Mouse (Mus musculus) neural tube, embryonic 12.5 days (tissue): Measurements from ENCODE around the gene Ncf4. TPM values are rescaled to one million over a fixed set of nuclear protein-coding genes. Genes with fewer than 3 reads are reported as not detected.

ENCODE experiments used
- ATAC-seq: fragments of 200-750 bp; cut with Nextera tagmentation; 2 replicates; pipeline ENCODE4 v1.8.0; 2017; ENCODE audit warnings: low read depth, mild to moderate bottlenecking, moderate TSS enrichment, moderate library complexity; ENCODE audit not compliant: low FRiP score
- H3K27ac ChIP-seq: fragments of 300-500 bp; sonication (generic); 2 replicates; pipeline ENCODE4 v1.5.1; 2016
- H3K27me3 ChIP-seq: fragments of 300-500 bp; sonication (generic); replicated peaks from 2 replicates; pipeline ENCODE4 v1.6.1; 2016; ENCODE audit warnings: mild to moderate bottlenecking
- H3K36me3 ChIP-seq: fragments of 300-500 bp; sonication (generic); 2 replicates; pipeline ENCODE4 v1.6.1; 2016; ENCODE audit warnings: mild to moderate bottlenecking
- H3K4me1 ChIP-seq: fragments of 300-500 bp; sonication (generic); 2 replicates; pipeline ENCODE4 v1.6.1; 2016
- H3K4me2 ChIP-seq: fragments of 300-500 bp; sonication (generic); replicated peaks from 2 replicates; pipeline ENCODE4 v1.6.1; 2016; ENCODE audit warnings: mild to moderate bottlenecking
- H3K4me3 ChIP-seq: fragments of 300-500 bp; sonication (generic); 2 replicates; pipeline ENCODE4 v1.5.1; 2016
- H3K9ac ChIP-seq: fragments of 300-500 bp; sonication (generic); 2 replicates; pipeline ENCODE4 v1.6.1; 2016; ENCODE audit warnings: mild to moderate bottlenecking
- H3K9me3 ChIP-seq: fragments of 300-500 bp; sonication (generic); 2 replicates; pipeline ENCODE4 v1.6.1; 2016; ENCODE audit warnings: mild to moderate bottlenecking
- WGBS: fragments of 180-500 bp; shearing (Covaris S2); methylation state at CpG from one replicate; pipeline ENCODE4 v1.1.7; 2016; 5-methylcytosine and 5-hydroxymethylcytosine counted together
- polyA plus RNA-seq: library from polyadenylated mRNA; unstranded; fragments of >200 nt; fragmentation: Nextera tagmentation; extraction: Ambion mirVana; gene quantifications from 2 replicates; pipeline ENCODE4 v1.2.1, GENCODE M21; 2016

Gene Ncf4
- polyA plus RNA-seq, result 3.4 and 4.6 TPM in 2 replicates

GRCm38 (mm10) chr15:78244695-78245492 lies at the start of gene Ncf4:
Ncf4 (plus strand) TSS chr15:78244801.
- Histone ChIP-seq H3K9ac (no peak within 1 kb of the TSS), H3K36me3 (no peaks in the 10 kb centered on the region), H3K4me1 (no peaks in the 10 kb centered on the region), H3K9me3 (no peaks in the 10 kb centered on the region), H3K4me2 (no peak within 1 kb of the TSS), H3K4me3 (no peak within 1 kb of the TSS), H3K27ac (no peak within 1 kb of the TSS), H3K27me3 (no peaks in the 10 kb centered on the region)
- ATAC-seq, result no peak
- WGBS, result 71% methylated on average over 7 of the region's 7 CpGs

- Histone ChIP-seq H3K27ac (no peak overlapping the region), H3K36me3 (no peaks in the 10 kb centered on the region), H3K27me3 (0 out of 2 replicates have a peak, but pooled peaks cover 10% of the 10 kb centered on the region), H3K4me3 (no peak overlapping the region), H3K9ac (no peak overlapping the region), H3K9me3 (no peaks in the 10 kb centered on the region), H3K4me1 (no peaks in the 10 kb centered on the region), H3K4me2 (no peak overlapping the region)
- WGBS, result 84% methylated on average over 28 of the region's 28 CpGs
- ATAC-seq, result no peak
These were observed 49.3 kb upstream of the Ncf4 start for GRCm38 (mm10) chr15:78195096-78195880.

- peaks cover 4% of the 10 kb centered on the region; the same call in 1 of the 2 replicates for H3K9me3 ChIP-seq
- 1% methylated on average over 41 of the region's 41 CpGs for WGBS
- H3K4me3 ChIP-seq, result peak overlapping the region; percentile 29
- ATAC-seq, result peak; percentile 70; the same call in 1 of the 2 replicates
- H3K27ac ChIP-seq, result no peak overlapping the region
- H3K4me2 ChIP-seq, result peak overlapping the region; percentile 66
- H3K36me3 ChIP-seq, result no peaks in the 10 kb centered on the region
- peaks cover 57% of the 10 kb centered on the region for H3K27me3 ChIP-seq
- H3K9ac ChIP-seq, result 0 out of 2 replicates have a peak overlapping the region, but pooled peaks have one; percentile 40
- peaks cover 8% of the 10 kb centered on the region for H3K4me1 ChIP-seq
These were observed 40.4 kb upstream of the Ncf4 start for GRCm38 (mm10) chr15:78204053-78204847.

- Histone ChIP-seq H3K4me1 (peaks cover 8% of the 10 kb centered on the region), H3K9ac (no peak overlapping the region), H3K36me3 (no peaks in the 10 kb centered on the region), H3K4me3 (no peak overlapping the region), H3K4me2 (no peak overlapping the region), H3K9me3 (peaks cover 4% of the 10 kb centered on the region; the same call in 1 of the 2 replicates), H3K27ac (no peak overlapping the region), H3K27me3 (peaks cover 50% of the 10 kb centered on the region)
- WGBS, result 39% methylated on average over 3 of the region's 3 CpGs
- ATAC-seq, result 0 out of 2 replicates have a peak, but pooled peaks have one; percentile 50
These were observed 39.4 kb upstream of the Ncf4 start for GRCm38 (mm10) chr15:78205192-78205591.

- H3K27me3 ChIP-seq, result peaks cover 50% of the 10 kb centered on the region
- H3K36me3 ChIP-seq, result no peaks in the 10 kb centered on the region
- WGBS, result 89% methylated on average over 7 of the region's 7 CpGs
- peaks cover 4% of the 10 kb centered on the region; the same call in 1 of the 2 replicates for H3K9me3 ChIP-seq
- H3K27ac ChIP-seq, result no peak within 1 kb of the TSS
- no peak within 1 kb of the TSS for H3K9ac ChIP-seq
- no peak for ATAC-seq
- H3K4me2 ChIP-seq, result no peak within 1 kb of the TSS
- no peak within 1 kb of the TSS for H3K4me3 ChIP-seq
- peaks cover 8% of the 10 kb centered on the region for H3K4me1 ChIP-seq
These were observed 38.3 kb upstream of the Ncf4 start, which contains the start of gene Pvalb for GRCm38 (mm10) chr15:78206312-78206711. Pvalb (minus strand) TSS chr15:78206400.

- peaks cover 13% of the 10 kb centered on the region for H3K27me3 ChIP-seq
- no peak overlapping the region for H3K9ac ChIP-seq
- no peak overlapping the region for H3K4me3 ChIP-seq
- H3K9me3 ChIP-seq, result peaks cover 4% of the 10 kb centered on the region; the same call in 1 of the 2 replicates
- H3K27ac ChIP-seq, result no peak overlapping the region
- H3K36me3 ChIP-seq, result no peaks in the 10 kb centered on the region
- no peaks in the 10 kb centered on the region for H3K4me1 ChIP-seq
- H3K4me2 ChIP-seq, result no peak overlapping the region
- 81% methylated on average over 4 of the region's 4 CpGs for WGBS
- ATAC-seq, result no peak
These were observed 34.4 kb upstream of the Ncf4 start for GRCm38 (mm10) chr15:78210203-78210602.

GRCm38 (mm10) chr15:78211367-78211766 lies 33.2 kb upstream of the Ncf4 start:
- Histone ChIP-seq H3K9me3 (peaks cover 4% of the 10 kb centered on the region; the same call in 1 of the 2 replicates), H3K27me3 (peaks cover 2% of the 10 kb centered on the region; the same call in 1 of the 2 replicates), H3K4me1 (no peaks in the 10 kb centered on the region), H3K9ac (no peak overlapping the region), H3K4me2 (no peak overlapping the region), H3K4me3 (no peak overlapping the region), H3K27ac (no peak overlapping the region), H3K36me3 (no peaks in the 10 kb centered on the region)
- 86% methylated on average over 8 of the region's 8 CpGs for whole genome bisulfite sequencing
- ATAC-seq, result no peak

- Histone ChIP-seq H3K9ac (no peak overlapping the region), H3K4me2 (no peak overlapping the region), H3K27me3 (no peaks in the 10 kb centered on the region), H3K4me1 (no peaks in the 10 kb centered on the region), H3K9me3 (no peaks in the 10 kb centered on the region), H3K27ac (no peak overlapping the region), H3K4me3 (no peak overlapping the region), H3K36me3 (no peaks in the 10 kb centered on the region)
- ATAC-seq, result no peak
- WGBS, result 89% methylated on average over 9 of the region's 9 CpGs
These were observed 29.3 kb upstream of the Ncf4 start for GRCm38 (mm10) chr15:78215269-78215668.

GRCm38 (mm10) chr15:78227816-78228215 lies 16.8 kb upstream of the Ncf4 start:
- Histone ChIP-seq H3K4me3 (no peak overlapping the region), H3K4me2 (no peak overlapping the region), H3K36me3 (no peaks in the 10 kb centered on the region), H3K27me3 (no peaks in the 10 kb centered on the region), H3K9ac (no peak overlapping the region), H3K4me1 (peaks cover 11% of the 10 kb centered on the region; the same call in 1 of the 2 replicates), H3K9me3 (no peaks in the 10 kb centered on the region), H3K27ac (no peak overlapping the region)
- ATAC-seq, result no peak
- 87% methylated on average over 12 of the region's 12 CpGs for WGBS

GRCm38 (mm10) chr15:78231346-78232331 lies 13.0 kb upstream of the Ncf4 start:
- no peak overlapping the region for H3K4me3 ChIP-seq
- no peaks in the 10 kb centered on the region for H3K27me3 ChIP-seq
- no peak overlapping the region for H3K9ac ChIP-seq
- peak overlapping the region; percentile 31 for H3K4me2 ChIP-seq
- ATAC-seq, result peak; percentile 90
- H3K36me3 ChIP-seq, result no peaks in the 10 kb centered on the region
- no peaks in the 10 kb centered on the region for H3K9me3 ChIP-seq
- WGBS, result 21% methylated on average over 13 of the region's 13 CpGs
- H3K4me1 ChIP-seq, result peaks cover 5% of the 10 kb centered on the region; the same call in 1 of the 2 replicates
- H3K27ac ChIP-seq, result no peak overlapping the region
